Mouse (Mus musculus): ENCODE data around the gene Ptpn5.

DNA sequence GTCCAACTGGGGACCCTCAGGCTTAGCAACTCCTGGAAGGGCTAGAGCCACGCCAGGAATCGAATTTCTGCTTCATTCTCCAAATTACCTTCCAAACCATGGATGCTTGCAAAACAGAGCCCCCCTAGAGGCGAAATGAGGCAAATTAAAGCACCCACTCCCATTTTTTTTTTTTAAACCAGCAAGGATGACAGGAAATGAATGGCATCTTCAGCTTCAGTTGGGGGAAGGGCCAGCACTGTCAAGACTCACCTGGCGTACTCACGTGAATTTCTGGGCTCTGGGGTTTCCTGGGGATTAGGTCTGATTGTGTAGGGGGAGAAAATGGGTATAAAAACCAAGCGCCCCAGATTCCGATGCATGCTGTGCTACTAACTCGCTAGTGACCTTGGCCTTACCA is 2.2 kb downstream of the Ptpn5 start:
- TF ChIP-seq CTCF (conservative IDR thresholded peaks at IDR 0.05; ENCODE audit: insufficient read depth, insufficient read length, low read depth, low read length) (no peak), POLR2A (IDR thresholded peaks at IDR 0.05; ENCODE audit: low read depth, low read length) (no peak)

Measured in kidney, adult 2 months (tissue).